Mouse (Mus musculus): ENCODE results near the gene Chmp5. TPM values are rescaled to one million over a fixed set of nuclear protein-coding genes. Genes with fewer than 3 reads are reported as not detected.
A peak's percentile ranks its signal among the peaks of the same experiment; 100 is the strongest.

Chmp5 gene
- polyA plus RNA-seq, 1 experiment, result 5.5 TPM

DNA sequence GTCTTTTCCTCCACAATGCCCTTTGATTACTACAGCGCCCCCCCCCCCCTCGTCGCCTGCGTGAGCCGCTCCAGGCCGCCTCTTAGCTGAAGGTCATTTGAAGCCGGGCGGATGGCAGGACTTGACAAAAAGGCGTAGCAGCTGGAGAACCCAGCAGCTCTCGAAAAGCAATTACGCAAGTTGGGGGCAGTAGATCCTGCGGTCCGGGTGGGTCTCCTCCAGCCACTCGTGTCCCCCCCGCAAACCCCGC, 22.3 kb downstream of the Chmp5 start:
- H3K4me1 ChIP-seq (ENCODE audit: control insufficient read depth, insufficient read depth, insufficient read length, low read length), result peaks cover 4% of the 10 kb centered on the region
- TF ChIP-seq CTCF (IDR thresholded peaks at IDR 0.05; ENCODE audit: extremely low read depth, insufficient read length, insufficient replicate concordance, low read depth, low read length) (no peak), POLR2A (IDR thresholded peaks at IDR 0.05; ENCODE audit: low read depth, low read length) (no peak)
- H3K36me3 ChIP-seq (ENCODE audit: control insufficient read depth, insufficient read depth, low read length), result peaks cover 10% of the 10 kb centered on the region
- no peaks in the 10 kb centered on the region for H3K27me3 ChIP-seq (ENCODE audit: control insufficient read depth, insufficient read depth, low read length)
- peak overlapping the region; percentile 81 for H3K27ac ChIP-seq (ENCODE audit: insufficient read depth, low read depth, low read length)
- H3K4me3 ChIP-seq (ENCODE audit: low read depth, low read length), result peak overlapping the region; percentile 73
- under 1% methylated on average over 16 of the region's 16 CpGs for WGBS

DNA sequence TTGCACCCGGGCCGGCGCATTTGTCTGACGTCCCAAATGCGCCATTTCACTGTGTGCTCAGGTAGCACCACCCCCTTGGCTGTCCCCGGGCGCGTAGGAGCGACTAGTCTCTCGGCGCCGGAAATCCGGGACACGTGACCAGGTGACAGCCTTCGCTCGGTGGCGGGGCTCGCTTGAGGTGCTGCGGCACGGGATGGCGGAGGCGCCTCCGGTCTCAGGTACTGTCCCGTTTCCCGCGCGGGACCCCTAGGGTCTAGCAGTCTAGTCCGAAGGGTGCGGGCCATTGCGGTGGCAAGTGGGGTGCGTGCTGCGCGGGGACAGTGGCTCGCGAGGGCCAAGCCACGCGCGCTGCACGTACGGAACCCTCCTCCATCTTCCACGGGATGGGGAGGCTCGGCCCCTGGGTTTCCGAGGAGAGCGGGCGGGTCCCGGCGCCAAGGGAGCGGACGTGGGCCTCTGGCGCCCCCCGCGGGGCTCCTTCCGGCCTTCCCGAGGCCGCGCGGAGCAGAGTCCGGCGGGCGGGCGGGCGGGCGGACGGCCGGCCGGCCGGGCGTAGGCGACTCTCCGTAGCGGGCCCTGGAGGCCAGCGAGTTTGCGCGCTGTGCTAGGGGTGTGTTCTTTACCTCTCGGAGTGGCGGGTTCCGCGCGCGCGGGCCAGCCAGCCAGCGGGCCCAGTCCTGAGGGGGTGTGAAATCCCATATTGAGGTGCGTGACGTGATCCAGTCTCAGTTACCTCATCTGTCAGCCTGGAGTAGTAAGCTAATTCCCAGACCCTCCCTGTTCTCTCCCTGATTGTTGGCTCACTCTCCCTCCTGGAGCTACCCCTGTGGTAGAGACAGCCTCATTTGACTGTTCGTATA, 22.9 kb downstream of the Chmp5 start, which contains the start of gene Nfx1:
Nfx1 (plus strand) TSS at position 65 of the 860 bp plus-strand sequence.
- Histone ChIP-seq H3K4me3 (ENCODE audit: low read depth, low read length) (peak within 1 kb of the TSS; percentile 73), H3K36me3 (ENCODE audit: control insufficient read depth, insufficient read depth, low read length) (peaks cover 8% of the 10 kb centered on the region; the same call in 1 of the 2 replicates), H3K27me3 (ENCODE audit: control insufficient read depth, insufficient read depth, low read length) (no peaks in the 10 kb centered on the region), H3K27ac (ENCODE audit: insufficient read depth, low read depth, low read length) (peak within 1 kb of the TSS; percentile 81), H3K4me1 (ENCODE audit: control insufficient read depth, insufficient read depth, insufficient read length, low read length) (peaks cover 4% of the 10 kb centered on the region)
- under 1% methylated on average over 85 of the region's 85 CpGs for WGBS
- TF ChIP-seq POLR2A (IDR thresholded peaks at IDR 0.05; ENCODE audit: low read depth, low read length), result peak; percentile 71
- TF ChIP-seq CTCF (IDR thresholded peaks at IDR 0.05; ENCODE audit: extremely low read depth, insufficient read length, insufficient replicate concordance, low read depth, low read length), result no peak

DNA sequence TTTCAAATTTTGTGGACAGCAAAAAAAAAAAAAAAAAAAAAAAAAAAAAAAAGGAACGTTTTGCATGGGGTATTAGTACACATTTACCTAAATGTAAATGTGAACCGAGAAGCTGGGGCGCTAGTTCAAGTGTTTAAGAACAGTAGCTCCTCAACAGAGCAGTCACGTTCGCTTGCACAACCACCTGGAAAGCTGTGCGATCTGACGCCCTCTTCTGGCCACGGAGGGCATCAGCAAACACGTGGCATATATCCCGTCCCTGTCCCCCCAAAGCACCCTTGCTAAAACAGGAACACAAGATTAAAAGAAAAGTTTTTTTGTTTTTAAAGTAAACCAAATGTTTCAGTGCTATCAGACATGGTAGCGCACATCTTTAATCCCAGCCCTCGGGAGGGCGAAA, 23.5 kb downstream of the Chmp5 start:
- TF ChIP-seq POLR2A (IDR thresholded peaks at IDR 0.05; ENCODE audit: low read depth, low read length), result no peak
- TF ChIP-seq CTCF (IDR thresholded peaks at IDR 0.05; ENCODE audit: extremely low read depth, insufficient read length, insufficient replicate concordance, low read depth, low read length), result peak; percentile 62; the same call in 1 of the 2 replicates
- Histone ChIP-seq H3K4me3 (ENCODE audit: low read depth, low read length) (peak overlapping the region; percentile 73), H3K36me3 (ENCODE audit: control insufficient read depth, insufficient read depth, low read length) (peaks cover 8% of the 10 kb centered on the region), H3K27me3 (ENCODE audit: control insufficient read depth, insufficient read depth, low read length) (no peaks in the 10 kb centered on the region), H3K4me1 (ENCODE audit: control insufficient read depth, insufficient read depth, insufficient read length, low read length) (peaks cover 4% of the 10 kb centered on the region), H3K27ac (ENCODE audit: insufficient read depth, low read depth, low read length) (no peak overlapping the region)
- WGBS, result 22% methylated on average over 13 of the region's 13 CpGs

DNA sequence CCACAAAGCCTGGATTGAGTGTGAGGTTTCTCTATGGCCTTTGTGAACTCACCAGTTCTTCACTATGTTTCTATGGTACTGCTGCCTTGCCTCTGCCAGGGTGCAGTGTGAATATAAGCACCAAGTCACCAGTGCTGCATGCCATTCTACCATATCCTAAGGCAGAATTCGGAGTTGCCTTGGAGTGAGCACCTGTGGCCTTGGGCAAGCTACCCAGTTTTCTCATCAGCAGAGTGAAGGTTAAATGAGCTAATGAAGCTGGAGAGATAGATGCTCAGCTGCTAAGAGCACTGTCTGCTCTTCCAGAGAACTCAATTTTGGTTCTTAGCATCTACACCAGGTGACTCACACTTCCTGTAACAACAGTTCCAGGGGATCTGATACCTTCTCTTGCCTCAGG, 25.8 kb downstream of the Chmp5 start:
- H3K27ac ChIP-seq (ENCODE audit: insufficient read depth, low read depth, low read length), result no peak overlapping the region
- no peaks in the 10 kb centered on the region for H3K27me3 ChIP-seq (ENCODE audit: control insufficient read depth, insufficient read depth, low read length)
- H3K36me3 ChIP-seq (ENCODE audit: control insufficient read depth, insufficient read depth, low read length), result peaks cover 23% of the 10 kb centered on the region
- TF ChIP-seq POLR2A (IDR thresholded peaks at IDR 0.05; ENCODE audit: low read depth, low read length) (no peak), CTCF (IDR thresholded peaks at IDR 0.05; ENCODE audit: extremely low read depth, insufficient read length, insufficient replicate concordance, low read depth, low read length) (no peak)
- H3K4me3 ChIP-seq (ENCODE audit: low read depth, low read length), result no peak overlapping the region
- peaks cover 4% of the 10 kb centered on the region for H3K4me1 ChIP-seq (ENCODE audit: control insufficient read depth, insufficient read depth, insufficient read length, low read length)
- 76% methylated on average over 1 of the region's 1 CpGs for WGBS

DNA sequence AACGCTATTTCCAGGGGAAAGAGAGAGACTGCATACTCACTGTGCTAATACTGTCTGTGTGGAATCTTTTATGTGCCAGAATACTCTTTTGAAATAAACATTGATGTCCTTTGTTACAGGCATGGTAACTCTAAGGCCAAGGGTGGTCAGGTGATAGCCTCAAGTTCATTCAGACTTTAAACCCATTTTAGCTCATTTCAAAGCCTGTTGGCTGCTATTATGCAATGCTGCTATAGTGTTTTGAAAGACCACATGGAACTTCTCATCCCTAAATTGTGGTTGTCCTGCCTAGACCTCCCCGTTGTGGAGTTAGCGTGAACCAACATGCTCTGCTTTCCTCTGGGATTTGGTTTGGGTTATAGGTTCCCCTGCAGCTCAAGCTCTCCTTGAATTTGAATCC, 27.5 kb downstream of the Chmp5 start:
- Histone ChIP-seq H3K4me1 (ENCODE audit: control insufficient read depth, insufficient read depth, insufficient read length, low read length) (peaks cover 2% of the 10 kb centered on the region), H3K4me3 (ENCODE audit: low read depth, low read length) (no peak overlapping the region), H3K27me3 (ENCODE audit: control insufficient read depth, insufficient read depth, low read length) (no peaks in the 10 kb centered on the region), H3K36me3 (ENCODE audit: control insufficient read depth, insufficient read depth, low read length) (peaks cover 29% of the 10 kb centered on the region), H3K27ac (ENCODE audit: insufficient read depth, low read depth, low read length) (no peak overlapping the region)
- TF ChIP-seq CTCF (IDR thresholded peaks at IDR 0.05; ENCODE audit: extremely low read depth, insufficient read length, insufficient replicate concordance, low read depth, low read length), result no peak
- no peak for TF ChIP-seq POLR2A (IDR thresholded peaks at IDR 0.05; ENCODE audit: low read depth, low read length)
- 90% methylated on average over 3 of the region's 3 CpGs for WGBS

DNA sequence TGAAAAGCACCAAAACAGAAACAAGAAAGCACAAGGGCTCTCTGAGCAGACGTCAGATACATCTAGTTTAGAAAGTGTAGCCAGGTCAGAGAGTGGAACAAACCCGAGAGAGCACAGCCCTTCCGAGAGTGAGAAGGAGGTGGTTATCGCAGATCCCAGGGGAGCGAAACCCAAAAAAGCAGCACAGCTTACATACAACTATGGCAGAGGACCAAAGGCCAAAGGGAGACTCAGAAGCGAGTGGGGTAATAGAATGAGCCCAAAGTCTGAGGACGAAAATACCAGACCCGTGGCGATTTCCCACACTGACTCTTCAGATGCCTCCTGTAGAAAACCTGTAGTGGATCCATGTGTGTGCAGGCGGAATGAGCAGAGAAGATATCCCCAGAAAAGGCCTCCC, 28.4 kb downstream of the Chmp5 start:
- 88% methylated on average over 10 of the region's 10 CpGs for WGBS
- Histone ChIP-seq H3K27me3 (ENCODE audit: control insufficient read depth, insufficient read depth, low read length) (no peaks in the 10 kb centered on the region), H3K4me3 (ENCODE audit: low read depth, low read length) (no peak overlapping the region), H3K27ac (ENCODE audit: insufficient read depth, low read depth, low read length) (no peak overlapping the region), H3K4me1 (ENCODE audit: control insufficient read depth, insufficient read depth, insufficient read length, low read length) (peaks cover 2% of the 10 kb centered on the region), H3K36me3 (ENCODE audit: control insufficient read depth, insufficient read depth, low read length) (peaks cover 36% of the 10 kb centered on the region)
- TF ChIP-seq CTCF (IDR thresholded peaks at IDR 0.05; ENCODE audit: extremely low read depth, insufficient read length, insufficient replicate concordance, low read depth, low read length), result no peak
- TF ChIP-seq POLR2A (IDR thresholded peaks at IDR 0.05; ENCODE audit: low read depth, low read length), result no peak

DNA sequence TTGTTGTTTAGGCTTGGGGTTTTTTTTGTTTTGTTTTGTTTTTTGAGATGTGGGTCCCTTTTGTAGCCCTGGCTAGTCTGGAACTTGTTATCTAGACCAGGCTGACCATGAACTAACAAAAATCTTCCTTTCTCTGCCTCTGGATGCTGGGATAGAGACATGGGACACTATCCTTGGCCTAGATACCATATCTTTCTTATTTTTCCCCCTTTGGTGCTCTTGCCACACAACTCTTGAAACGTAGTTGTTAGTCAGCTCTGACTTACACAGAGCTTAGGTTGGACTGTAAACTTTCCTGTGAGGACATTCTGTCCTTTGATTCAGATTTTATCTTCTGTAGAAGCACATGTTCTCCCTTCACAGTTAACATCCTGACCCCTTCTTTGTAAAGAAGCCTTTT, 31.2 kb downstream of the Chmp5 start:
- no peaks in the 10 kb centered on the region for H3K27me3 ChIP-seq (ENCODE audit: control insufficient read depth, insufficient read depth, low read length)
- no peak overlapping the region for H3K4me3 ChIP-seq (ENCODE audit: low read depth, low read length)
- TF ChIP-seq POLR2A (IDR thresholded peaks at IDR 0.05; ENCODE audit: low read depth, low read length) (no peak), CTCF (IDR thresholded peaks at IDR 0.05; ENCODE audit: extremely low read depth, insufficient read length, insufficient replicate concordance, low read depth, low read length) (no peak)
- H3K36me3 ChIP-seq (ENCODE audit: control insufficient read depth, insufficient read depth, low read length), result peaks cover 37% of the 10 kb centered on the region
- no peak overlapping the region for H3K27ac ChIP-seq (ENCODE audit: insufficient read depth, low read depth, low read length)
- WGBS, result 91% methylated on average over 1 of the region's 1 CpGs
- H3K4me1 ChIP-seq (ENCODE audit: control insufficient read depth, insufficient read depth, insufficient read length, low read length), result no peaks in the 10 kb centered on the region
